In the genomic region with DNA sequence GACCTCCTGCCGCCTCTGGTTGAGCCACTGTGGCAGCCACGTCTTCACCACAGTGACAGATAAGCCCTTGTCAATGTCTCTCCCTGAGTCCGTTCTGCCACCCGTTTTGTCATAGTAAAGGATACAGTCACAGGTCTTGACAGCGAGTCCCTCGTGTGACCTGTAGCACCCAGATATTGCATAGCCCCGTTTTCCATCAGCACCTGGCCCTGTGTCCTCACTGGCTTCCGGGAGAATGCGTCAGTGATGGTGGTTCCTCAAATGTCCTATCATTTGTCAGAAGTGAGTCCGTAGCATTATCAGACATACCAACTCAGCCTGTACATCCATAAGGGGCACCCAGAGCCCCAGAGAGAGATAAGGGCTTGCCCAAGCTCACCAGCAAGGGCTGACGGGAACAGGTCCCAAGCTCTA, we compare ENCODE assay signal across 12 mouse cellular contexts. TPM values are rescaled to one million over a fixed set of nuclear protein-coding genes. Genes with fewer than 3 reads are reported as not detected.
DNase-seq lines count a peak whose midpoint lies in the region; ATAC-seq and TF ChIP-seq lines count a peak whose summit lies in the region.
"Had no signal": no experiment of that assay in that cellular context is flagged by ENCODE, and none has a peak within 500 bp of the region (broad histone marks: within the 10 kb centered on the region; RNA-seq: fewer than 3 reads in every experiment).

No protein-coding gene starts in this region.

- TF ChIP-seq POLR2A in bone marrow macrophage, adult 2 months (IDR thresholded peaks at IDR 0.05; ENCODE audit: borderline replicate concordance, low read depth, low read length), result no peak

- H3K9me3 ChIP-seq in kidney, embryonic 15.5 days (replicated peaks), result no peaks in the 10 kb centered on the region
- 0 out of 2 replicates have a peak, but pooled peaks cover 2% of the 10 kb centered on the region for H3K9me3 ChIP-seq in heart, embryonic 16.5 days (replicated peaks; ENCODE audit: control insufficient read depth, low read length)
- H3K9me3 ChIP-seq in megakaryocyte, embryonic 14.5 days, result peaks cover 7% of the 10 kb centered on the region
- H3K9me3 ChIP-seq in neural tube, embryonic 15.5 days (replicated peaks), result no peaks in the 10 kb centered on the region
- H3K9me3 ChIP-seq: forebrain, embryonic 13.5 days had no signal

- 86% methylated on average over 11 of the region's 11 CpGs for WGBS in kidney, embryonic 15.5 days
- 34% methylated on average over 11 of the region's 11 CpGs for WGBS in heart, embryonic 16.5 days
- 87% methylated on average over 11 of the region's 11 CpGs for WGBS in neural tube, embryonic 15.5 days

- no peak overlapping the region for H3K9ac ChIP-seq in kidney, embryonic 15.5 days
- H3K9ac ChIP-seq in heart, embryonic 16.5 days (ENCODE audit: low read length), result peak overlapping the region; percentile 71
- H3K9ac ChIP-seq in neural tube, embryonic 15.5 days (replicated peaks), result no peak overlapping the region
- H3K9ac ChIP-seq: forebrain, embryonic 13.5 days had no signal

- peaks cover 39% of the 10 kb centered on the region for H3K4me1 ChIP-seq in kidney, embryonic 15.5 days
- H3K4me1 ChIP-seq in bone marrow macrophage, adult 2 months (ENCODE audit: control insufficient read depth, insufficient read depth, low read length), result peaks cover 27% of the 10 kb centered on the region
- peaks cover 32% of the 10 kb centered on the region for H3K4me1 ChIP-seq in heart, embryonic 16.5 days (ENCODE audit: control insufficient read depth, insufficient read depth, low read length)
- peaks cover 82% of the 10 kb centered on the region for H3K4me1 ChIP-seq in megakaryocyte, embryonic 14.5 days
- H3K4me1 ChIP-seq in neural tube, embryonic 15.5 days, result peaks cover 5% of the 10 kb centered on the region; the same call in 1 of the 2 replicates
- H3K4me1 ChIP-seq: forebrain, embryonic 13.5 days had no signal

- no peaks in the 10 kb centered on the region for H3K27me3 ChIP-seq in kidney, embryonic 15.5 days
- no peaks in the 10 kb centered on the region for H3K27me3 ChIP-seq in heart, embryonic 16.5 days (ENCODE audit: control insufficient read depth, insufficient read depth, low read length)
- no peaks in the 10 kb centered on the region for H3K27me3 ChIP-seq in megakaryocyte, embryonic 14.5 days (replicated peaks)
- H3K27me3 ChIP-seq in neural tube, embryonic 15.5 days (replicated peaks), result no peaks in the 10 kb centered on the region
- H3K27me3 ChIP-seq: forebrain, embryonic 13.5 days had no signal

- H3K36me3 ChIP-seq in kidney, embryonic 15.5 days, result peaks cover 47% of the 10 kb centered on the region
- H3K36me3 ChIP-seq in heart, embryonic 16.5 days (ENCODE audit: control insufficient read depth, insufficient read depth), result peaks cover 14% of the 10 kb centered on the region
- peaks cover 47% of the 10 kb centered on the region for H3K36me3 ChIP-seq in megakaryocyte, embryonic 14.5 days (replicated peaks; ENCODE audit: low read length)
- peaks cover 40% of the 10 kb centered on the region for H3K36me3 ChIP-seq in neural tube, embryonic 15.5 days

- no peak for DNase-seq in kidney, postnatal 10 days
- no peak for DNase-seq in cerebellum, postnatal 14 days
- no peak for DNase-seq in embryo, embryonic 11 days
- DNase-seq: cerebellum, postnatal 36 days; kidney, postnatal 14 days had no signal

- ATAC-seq in kidney, embryonic 15.5 days (replicated peaks; ENCODE audit: low FRiP score), result no peak
- ATAC-seq in heart, embryonic 16.5 days (replicated peaks; ENCODE audit: extremely low read depth, insufficient read depth, low FRiP score), result no peak
- ATAC-seq in neural tube, embryonic 15.5 days (ENCODE audit: low FRiP score), result no peak
- ATAC-seq: forebrain, embryonic 13.5 days had no signal

- H3K27ac ChIP-seq in kidney, embryonic 15.5 days, result peak overlapping the region; percentile 28
- peak overlapping the region; percentile 79 for H3K27ac ChIP-seq in bone marrow macrophage, adult 2 months (ENCODE audit: insufficient read depth, low read depth, low read length)
- peak overlapping the region; percentile 96 for H3K27ac ChIP-seq in heart, embryonic 16.5 days (ENCODE audit: low read length)
- no peak overlapping the region for H3K27ac ChIP-seq in neural tube, embryonic 15.5 days (replicated peaks)
- H3K27ac ChIP-seq: forebrain, embryonic 13.5 days; hindbrain, embryonic 10.5 days had no signal

- H3K4me3 ChIP-seq in kidney, embryonic 15.5 days (replicated peaks), result no peak overlapping the region
- peak overlapping the region; percentile 34 for H3K4me3 ChIP-seq in bone marrow macrophage, adult 2 months (ENCODE audit: insufficient read depth, low read length)
- H3K4me3 ChIP-seq in heart, embryonic 16.5 days (ENCODE audit: low read length), result peak overlapping the region; percentile 28; the same call in 1 of the 2 replicates
- H3K4me3 ChIP-seq in megakaryocyte, embryonic 14.5 days (replicated peaks), result peak overlapping the region; percentile 91
- H3K4me3 ChIP-seq in neural tube, embryonic 15.5 days (replicated peaks), result no peak overlapping the region
- H3K4me3 ChIP-seq: forebrain, embryonic 13.5 days; hindbrain, embryonic 10.5 days had no signal

- no peak overlapping the region for H3K4me2 ChIP-seq in kidney, embryonic 15.5 days
- H3K4me2 ChIP-seq in heart, embryonic 16.5 days (ENCODE audit: low read depth, low read length), result peak overlapping the region; percentile 57
- no peak overlapping the region for H3K4me2 ChIP-seq in neural tube, embryonic 15.5 days
- H3K4me2 ChIP-seq: forebrain, embryonic 13.5 days had no signal

- no peak for TF ChIP-seq CTCF in bone marrow macrophage, adult 2 months (IDR thresholded peaks at IDR 0.05; ENCODE audit: low read depth, low read length)

RNA-seq across cellular contexts. Expression of a gene that starts 38.7 kb away (rescaled TPM):
- polyA plus RNA-seq in kidney, embryonic 15.5 days (2015; fragmentation: Nextera tagmentation; extraction: Ambion mirVana), result 257 and 267 TPM in 2 replicates
- polyA plus RNA-seq in bone marrow macrophage, adult 2 months (2012; ENCODE audit: insufficient read depth, insufficient read length, missing spikeins), result 129 and 141 TPM in 2 replicates
- 134 and 145 TPM in 2 replicates for polyA plus RNA-seq in heart, embryonic 16.5 days (2015; fragmentation: Nextera tagmentation; extraction: Ambion mirVana)
- polyA plus RNA-seq in megakaryocyte, embryonic 14.5 days (2012; ENCODE audit: insufficient read depth, low replicate concordance), result 207 and 466 TPM in 2 replicates
- 174 and 181 TPM in 2 replicates for polyA plus RNA-seq in neural tube, embryonic 15.5 days (2015; fragmentation: Nextera tagmentation; extraction: Ambion mirVana)

RNA-seq across cellular contexts. Expression of a gene that starts 41.8 kb away (rescaled TPM):
- polyA plus RNA-seq in kidney, embryonic 15.5 days (2015; fragmentation: Nextera tagmentation; extraction: Ambion mirVana), result 200 TPM in 2 replicates
- 121 and 131 TPM in 2 replicates for polyA plus RNA-seq in bone marrow macrophage, adult 2 months (2012; ENCODE audit: insufficient read depth, insufficient read length, missing spikeins)
- 289 and 296 TPM in 2 replicates for polyA plus RNA-seq in heart, embryonic 16.5 days (2015; fragmentation: Nextera tagmentation; extraction: Ambion mirVana)
- polyA plus RNA-seq in megakaryocyte, embryonic 14.5 days (2012; ENCODE audit: insufficient read depth, low replicate concordance), result 19.4 and 27.6 TPM in 2 replicates
- 45.3 and 62.7 TPM in 2 replicates for polyA plus RNA-seq in neural tube, embryonic 15.5 days (2015; fragmentation: Nextera tagmentation; extraction: Ambion mirVana)

Comparison
In these comparisons a context has a peak if more than half of its experiments do, and no peak if none do; other contexts are left out.
1. H3K4me3 ChIP-seq: peak in bone marrow macrophage, adult 2 months (single experiment), heart, embryonic 16.5 days (single experiment) and megakaryocyte, embryonic 14.5 days (single experiment); none in kidney, embryonic 15.5 days (single experiment) and neural tube, embryonic 15.5 days (single experiment).